Mouse (Mus musculus) intestine, embryonic 14.5 days (tissue): ENCODE results near the gene Vil1. TPM values are rescaled to one million over a fixed set of nuclear protein-coding genes. Genes with fewer than 3 reads are reported as not detected.

Experiments used
- ATAC-seq: fragments of 200-750 bp; cut with Nextera tagmentation; replicated peaks from 2 replicates; pipeline ENCODE4 v1.8.0; 2017; ENCODE audit warnings: low read depth, moderate number of reproducible peaks, moderate TSS enrichment, moderate library complexity; ENCODE audit not compliant: low FRiP score, low TSS enrichment
- DNase-seq: peaks from one replicate; pipeline ENCODE4 v3.0.0-alpha.2; 2018; ENCODE audit warnings: low spot score
- H3K27ac ChIP-seq: fragments of 300-500 bp; sonication (generic); 2 replicates; pipeline ENCODE4 v1.5.1; 2014; ENCODE audit warnings: low read depth, mild to moderate bottlenecking, control low read depth
- H3K27me3 ChIP-seq: fragments of 300-500 bp; sonication (generic); replicated peaks from 2 replicates; pipeline ENCODE4 v1.6.1; 2014; ENCODE audit warnings: low read length, control low read depth; ENCODE audit not compliant: control insufficient read depth, insufficient read depth
- H3K36me3 ChIP-seq: fragments of 300-500 bp; sonication (generic); 2 replicates; pipeline ENCODE4 v1.6.1; 2014; ENCODE audit warnings: low read length, control low read depth; ENCODE audit not compliant: control insufficient read depth, insufficient read depth
- H3K4me1 ChIP-seq: fragments of 300-500 bp; sonication (generic); replicated peaks from 2 replicates; pipeline ENCODE4 v1.6.1; 2014; ENCODE audit warnings: low read length, control low read depth, mixed read lengths; ENCODE audit not compliant: control insufficient read depth, insufficient read depth
- H3K4me2 ChIP-seq: fragments of 300-500 bp; sonication (generic); 2 replicates; pipeline ENCODE4 v1.6.1; 2014; ENCODE audit warnings: low read length
- H3K4me3 ChIP-seq: fragments of 300-500 bp; sonication (generic); 2 replicates; pipeline ENCODE4 v1.5.1; 2014; ENCODE audit warnings: low read depth, low read length, control low read depth, mixed read lengths
- H3K9ac ChIP-seq: fragments of 300-500 bp; sonication (generic); 2 replicates; pipeline ENCODE4 v1.6.1; 2014; ENCODE audit warnings: mild to moderate bottlenecking, low read length
- H3K9me3 ChIP-seq: fragments of 300-500 bp; sonication (generic); 2 replicates; pipeline ENCODE4 v1.6.1; 2016; ENCODE audit warnings: low read length, control low read depth; ENCODE audit not compliant: control insufficient read depth
- WGBS: fragments of 180-500 bp; shearing (Covaris S2); extraction: QIAGEN DNeasy Blood & Tissue Kit; methylation state at CpG from one replicate; pipeline ENCODE4 v1.1.7; 2014; 5-methylcytosine and 5-hydroxymethylcytosine counted together
- polyA plus RNA-seq: library from polyadenylated mRNA; unstranded; fragments of >200 nt; fragmentation: Nextera tagmentation; extraction: Ambion mirVana; gene quantifications from 2 replicates; pipeline ENCODE4 v1.2.1, GENCODE M21; 2014

Vil1 gene
- polyA plus RNA-seq, 1 experiment from 2014 or later, result 64.7 TPM

GRCm38 (mm10) chr1:74412711-74413110 is 3.5 kb downstream of the Vil1 start:
- Histone ChIP-seq H3K27me3 (no peaks in the 10 kb centered on the region), H3K4me1 (no peaks in the 10 kb centered on the region), H3K36me3 (no peaks in the 10 kb centered on the region), H3K9ac (no peak overlapping the region), H3K4me2 (no peak overlapping the region), H3K27ac (no peak overlapping the region), H3K9me3 (no peaks in the 10 kb centered on the region), H3K4me3 (no peak overlapping the region)
- ATAC-seq (no peak), DNase-seq (no peak)
- WGBS, result 76% methylated on average over 8 of the region's 8 CpGs

- Histone ChIP-seq H3K36me3 (no peaks in the 10 kb centered on the region), H3K27me3 (no peaks in the 10 kb centered on the region), H3K4me2 (no peak overlapping the region), H3K4me3 (no peak overlapping the region), H3K9ac (no peak overlapping the region), H3K9me3 (no peaks in the 10 kb centered on the region), H3K27ac (no peak overlapping the region), H3K4me1 (no peaks in the 10 kb centered on the region)
- ATAC-seq (no peak), DNase-seq (no peak)
- WGBS, result 47% methylated on average over 4 of the region's 4 CpGs
Measured at GRCm38 (mm10) chr1:74415143-74415542, 6.0 kb downstream of the Vil1 start.

- Histone ChIP-seq H3K27me3 (no peaks in the 10 kb centered on the region), H3K27ac (no peak overlapping the region), H3K36me3 (no peaks in the 10 kb centered on the region), H3K9ac (no peak overlapping the region), H3K4me3 (no peak overlapping the region), H3K4me2 (no peak overlapping the region), H3K4me1 (no peaks in the 10 kb centered on the region), H3K9me3 (no peaks in the 10 kb centered on the region)
- WGBS, result 78% methylated on average over 17 of the region's 17 CpGs
- ATAC-seq (no peak), DNase-seq (no peak)
Measured at GRCm38 (mm10) chr1:74418747-74419439, 9.7 kb downstream of the Vil1 start.

- no peak overlapping the region for H3K9ac ChIP-seq
- DNase-seq (no peak), ATAC-seq (no peak)
- WGBS, result 53% methylated on average over 9 of the region's 9 CpGs
- H3K4me2 ChIP-seq, result no peak overlapping the region
- no peak overlapping the region for H3K27ac ChIP-seq
- H3K36me3 ChIP-seq, result no peaks in the 10 kb centered on the region
- no peak overlapping the region for H3K4me3 ChIP-seq
- H3K27me3 ChIP-seq, result no peaks in the 10 kb centered on the region
- H3K9me3 ChIP-seq, result no peaks in the 10 kb centered on the region
- no peaks in the 10 kb centered on the region for H3K4me1 ChIP-seq
Measured at GRCm38 (mm10) chr1:74419440-74419794, 10.2 kb downstream of the Vil1 start.

- Histone ChIP-seq H3K36me3 (0 out of 2 replicates have a peak, but pooled peaks cover 4% of the 10 kb centered on the region), H3K4me3 (no peak overlapping the region), H3K27ac (no peak overlapping the region), H3K27me3 (no peaks in the 10 kb centered on the region), H3K4me1 (peaks cover 4% of the 10 kb centered on the region), H3K4me2 (no peak overlapping the region), H3K9ac (no peak overlapping the region), H3K9me3 (no peaks in the 10 kb centered on the region)
- DNase-seq, result no peak
- 39% methylated on average over 8 of the region's 8 CpGs for WGBS
- no peak for ATAC-seq
Measured at GRCm38 (mm10) chr1:74423147-74423546, 14.0 kb downstream of the Vil1 start.

- Histone ChIP-seq H3K4me2 (no peak overlapping the region), H3K9ac (no peak overlapping the region), H3K27me3 (no peaks in the 10 kb centered on the region), H3K4me1 (peaks cover 4% of the 10 kb centered on the region), H3K9me3 (no peaks in the 10 kb centered on the region), H3K4me3 (no peak overlapping the region), H3K36me3 (0 out of 2 replicates have a peak, but pooled peaks cover 4% of the 10 kb centered on the region), H3K27ac (no peak overlapping the region)
- no peak for DNase-seq
- WGBS, result 41% methylated on average over 7 of the region's 7 CpGs
- no peak for ATAC-seq
Measured at GRCm38 (mm10) chr1:74425845-74426244, 16.7 kb downstream of the Vil1 start.

- no peaks in the 10 kb centered on the region; the same call in 1 of the 2 replicates for H3K4me1 ChIP-seq
- H3K4me3 ChIP-seq, result no peak overlapping the region
- DNase-seq, result no peak
- H3K9ac ChIP-seq, result no peak overlapping the region
- H3K36me3 ChIP-seq, result peaks cover 57% of the 10 kb centered on the region
- ATAC-seq, result no peak
- 89% methylated on average over 6 of the region's 6 CpGs for WGBS
- no peak overlapping the region for H3K27ac ChIP-seq
- H3K27me3 ChIP-seq, result no peaks in the 10 kb centered on the region
- no peak overlapping the region for H3K4me2 ChIP-seq
- H3K9me3 ChIP-seq, result no peaks in the 10 kb centered on the region
Measured at GRCm38 (mm10) chr1:74433220-74433619, 24.0 kb downstream of the Vil1 start.

- Histone ChIP-seq H3K27ac (peak overlapping the region; percentile 62; the same call in 1 of the 2 replicates), H3K4me2 (no peak overlapping the region), H3K4me1 (no peaks in the 10 kb centered on the region; the same call in 1 of the 2 replicates), H3K27me3 (no peaks in the 10 kb centered on the region), H3K9me3 (no peaks in the 10 kb centered on the region), H3K9ac (no peak overlapping the region), H3K36me3 (peaks cover 70% of the 10 kb centered on the region), H3K4me3 (no peak overlapping the region)
- ATAC-seq (peak; percentile 30), DNase-seq (no peak)
- WGBS, result 45% methylated on average over 5 of the region's 5 CpGs
Measured at GRCm38 (mm10) chr1:74434596-74434995, 25.4 kb downstream of the Vil1 start.

GRCm38 (mm10) chr1:74435563-74435962 is 26.4 kb downstream of the Vil1 start:
- DNase-seq, result no peak
- H3K4me2 ChIP-seq, result no peak overlapping the region
- no peak for ATAC-seq
- no peak overlapping the region for H3K9ac ChIP-seq
- no peaks in the 10 kb centered on the region for H3K27me3 ChIP-seq
- H3K9me3 ChIP-seq, result no peaks in the 10 kb centered on the region
- no peaks in the 10 kb centered on the region; the same call in 1 of the 2 replicates for H3K4me1 ChIP-seq
- no peak overlapping the region for H3K4me3 ChIP-seq
- no peak overlapping the region for H3K27ac ChIP-seq
- peaks cover 80% of the 10 kb centered on the region for H3K36me3 ChIP-seq
- WGBS, result 74% methylated on average over 5 of the region's 6 CpGs
